8 mouse cellular contexts compared by ENCODE assay signal in the genomic region with DNA sequence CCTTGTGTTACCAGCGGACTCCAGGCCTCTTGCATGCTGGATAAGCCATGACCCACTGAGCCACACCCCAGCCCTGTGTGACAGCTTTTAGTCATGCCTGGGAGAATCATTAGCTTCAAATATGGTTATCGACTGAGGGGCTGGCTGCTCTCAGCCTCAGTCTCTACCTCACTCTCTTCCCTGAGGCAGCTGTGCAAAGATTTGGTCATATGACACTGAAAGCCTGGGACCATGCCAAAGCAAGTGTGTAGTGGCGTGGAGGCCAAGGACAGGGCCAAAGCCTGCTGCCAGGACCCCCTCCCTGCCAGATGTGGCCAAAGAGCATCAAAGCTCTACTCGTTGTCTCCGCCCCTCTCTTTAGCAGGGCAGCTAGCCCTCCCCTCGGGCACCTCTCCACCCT. TPM values are rescaled to one million over a fixed set of nuclear protein-coding genes. Genes with fewer than 3 reads are reported as not detected.
DNase-seq lines count a peak whose midpoint lies in the region; ATAC-seq lines count a peak whose summit lies in the region.

No protein-coding gene starts in this region.

- H3K27me3 ChIP-seq in embryonic facial prominence, embryonic 10.5 days (replicated peaks; ENCODE audit: low read depth, poor library complexity, severe bottlenecking), result no peaks in the 10 kb centered on the region
- H3K27me3 ChIP-seq in intestine, embryonic 14.5 days (replicated peaks; ENCODE audit: control insufficient read depth, insufficient read depth, low read length), result no peaks in the 10 kb centered on the region
- peaks cover 15% of the 10 kb centered on the region for H3K27me3 ChIP-seq in lung, embryonic 16.5 days (ENCODE audit: control insufficient read depth, insufficient read depth, low read depth, low read length)

- WGBS in embryonic facial prominence, embryonic 10.5 days, result 69% methylated on average over 6 of the region's 6 CpGs
- whole genome bisulfite sequencing in intestine, embryonic 14.5 days, result 44% methylated on average over 6 of the region's 6 CpGs
- 40% methylated on average over 6 of the region's 6 CpGs for WGBS in lung, embryonic 16.5 days

- DNase-seq in cerebellum, postnatal 10 days, result peak; percentile 38 to 42
- no peak for DNase-seq in cerebellum, adult 11 months
- DNase-seq in embryonic facial prominence, embryonic 10.5 days (ENCODE audit: low spot score), result no peak
- no peak for DNase-seq in intestine, embryonic 14.5 days (ENCODE audit: low spot score)
- DNase-seq in Muller cell, postnatal 12 days (ENCODE audit: inconsistent ontology term), result no peak
- DNase-seq in c-Kit-positive CD71-positive TER-119-positive erythroid progenitor cells, embryonic 14.5 days (ENCODE audit: low spot score), result no peak
- DNase-seq in cerebellum, postnatal 14 days, result no peak

- H3K36me3 ChIP-seq in embryonic facial prominence, embryonic 10.5 days (replicated peaks), result no peaks in the 10 kb centered on the region
- H3K36me3 ChIP-seq in intestine, embryonic 14.5 days (ENCODE audit: control insufficient read depth, insufficient read depth, low read length), result no peaks in the 10 kb centered on the region
- no peaks in the 10 kb centered on the region for H3K36me3 ChIP-seq in lung, embryonic 16.5 days (ENCODE audit: control insufficient read depth, insufficient read depth, low read length)

- no peaks in the 10 kb centered on the region for H3K9me3 ChIP-seq in embryonic facial prominence, embryonic 10.5 days
- no peaks in the 10 kb centered on the region for H3K9me3 ChIP-seq in intestine, embryonic 14.5 days (ENCODE audit: control insufficient read depth, low read length)
- H3K9me3 ChIP-seq in lung, embryonic 16.5 days (ENCODE audit: control insufficient read depth, low read length), result 0 out of 2 replicates have a peak, but pooled peaks cover 2% of the 10 kb centered on the region

- H3K4me2 ChIP-seq in intestine, embryonic 14.5 days (ENCODE audit: low read length), result no peak overlapping the region
- H3K4me2 ChIP-seq in lung, embryonic 16.5 days (ENCODE audit: low read depth, low read length), result no peak overlapping the region

- no peak overlapping the region for H3K4me3 ChIP-seq in embryonic facial prominence, embryonic 10.5 days
- no peak overlapping the region for H3K4me3 ChIP-seq in intestine, embryonic 14.5 days (ENCODE audit: low read depth, low read length)
- no peak overlapping the region for H3K4me3 ChIP-seq in lung, embryonic 16.5 days (ENCODE audit: low read length)

- H3K27ac ChIP-seq in embryonic facial prominence, embryonic 10.5 days (replicated peaks), result peak overlapping the region; percentile 49
- no peak overlapping the region for H3K27ac ChIP-seq in intestine, embryonic 14.5 days (ENCODE audit: low read depth)
- no peak overlapping the region for H3K27ac ChIP-seq in lung, embryonic 16.5 days (ENCODE audit: low read length)

- H3K9ac ChIP-seq in intestine, embryonic 14.5 days (ENCODE audit: low read length), result no peak overlapping the region
- H3K9ac ChIP-seq in lung, embryonic 16.5 days (ENCODE audit: low read length), result no peak overlapping the region

- H3K4me1 ChIP-seq in embryonic facial prominence, embryonic 10.5 days, result peaks cover 42% of the 10 kb centered on the region
- H3K4me1 ChIP-seq in intestine, embryonic 14.5 days (replicated peaks; ENCODE audit: control insufficient read depth, insufficient read depth, low read length), result peaks cover 11% of the 10 kb centered on the region
- H3K4me1 ChIP-seq in lung, embryonic 16.5 days (replicated peaks; ENCODE audit: control insufficient read depth, insufficient read depth, low read length), result peaks cover 23% of the 10 kb centered on the region

- ATAC-seq in intestine, embryonic 14.5 days (replicated peaks; ENCODE audit: low FRiP score, low TSS enrichment, low read depth), result peak; percentile 77
- ATAC-seq in lung, embryonic 16.5 days (ENCODE audit: low read depth), result peak; percentile 83

RNA-seq across cellular contexts. Expression of gene Mical3, which starts 20.9 kb away (rescaled TPM):
- polyA plus RNA-seq in embryonic facial prominence, embryonic 10.5 days (2016; fragmentation: Nextera tagmentation; extraction: Ambion mirVana), result 9.9 and 10.4 TPM in 2 replicates
- polyA plus RNA-seq in intestine, embryonic 14.5 days (2014; fragmentation: Nextera tagmentation; extraction: Ambion mirVana), result 10.8 and 12.9 TPM in 2 replicates
- 15.9 and 18.0 TPM in 2 replicates for polyA plus RNA-seq in lung, embryonic 16.5 days (2015; fragmentation: Nextera tagmentation; extraction: Ambion mirVana)

RNA-seq across cellular contexts. Expression of gene Pex26, which starts 31.7 kb away (rescaled TPM):
- polyA plus RNA-seq in embryonic facial prominence, embryonic 10.5 days (2016; fragmentation: Nextera tagmentation; extraction: Ambion mirVana), result 10.9 and 11.5 TPM in 2 replicates
- polyA plus RNA-seq in intestine, embryonic 14.5 days (2014; fragmentation: Nextera tagmentation; extraction: Ambion mirVana), result 10.5 and 11.5 TPM in 2 replicates
- 15.6 and 17.6 TPM in 2 replicates for polyA plus RNA-seq in lung, embryonic 16.5 days (2015; fragmentation: Nextera tagmentation; extraction: Ambion mirVana)

RNA-seq across cellular contexts. Expression of gene Tuba8, which starts 58.8 kb away (rescaled TPM):
- 0.41 and 0.60 TPM in 2 replicates for polyA plus RNA-seq in embryonic facial prominence, embryonic 10.5 days (2016; fragmentation: Nextera tagmentation; extraction: Ambion mirVana)
- 0.38 and 0.46 TPM in 2 replicates for polyA plus RNA-seq in intestine, embryonic 14.5 days (2014; fragmentation: Nextera tagmentation; extraction: Ambion mirVana)
- 16.9 and 19.9 TPM in 2 replicates for polyA plus RNA-seq in lung, embryonic 16.5 days (2015; fragmentation: Nextera tagmentation; extraction: Ambion mirVana)

Comparison
In these comparisons a context has a peak if more than half of its experiments do, and no peak if none do; other contexts are left out.
1. DNase-seq: peak in cerebellum, postnatal 10 days (2 of 2); none in cerebellum, adult 11 months (single experiment), embryonic facial prominence, embryonic 10.5 days (single experiment), intestine, embryonic 14.5 days (single experiment), Muller cell, postnatal 12 days (single experiment), c-Kit-positive CD71-positive TER-119-positive erythroid progenitor cells, embryonic 14.5 days (single experiment) and cerebellum, postnatal 14 days (0 of 2).
2. RNA of gene Tuba8, which starts 58.8 kb away (polyA plus RNA-seq): 16.9 to 19.9 TPM in lung, embryonic 16.5 days; 0.41 to 0.60 TPM in embryonic facial prominence, embryonic 10.5 days and 0.38 to 0.46 TPM in intestine, embryonic 14.5 days; every median in the first group is over 10 times any median in the second.